Comparison of ENCODE assay signal across 13 mouse cellular contexts in the genomic region with DNA sequence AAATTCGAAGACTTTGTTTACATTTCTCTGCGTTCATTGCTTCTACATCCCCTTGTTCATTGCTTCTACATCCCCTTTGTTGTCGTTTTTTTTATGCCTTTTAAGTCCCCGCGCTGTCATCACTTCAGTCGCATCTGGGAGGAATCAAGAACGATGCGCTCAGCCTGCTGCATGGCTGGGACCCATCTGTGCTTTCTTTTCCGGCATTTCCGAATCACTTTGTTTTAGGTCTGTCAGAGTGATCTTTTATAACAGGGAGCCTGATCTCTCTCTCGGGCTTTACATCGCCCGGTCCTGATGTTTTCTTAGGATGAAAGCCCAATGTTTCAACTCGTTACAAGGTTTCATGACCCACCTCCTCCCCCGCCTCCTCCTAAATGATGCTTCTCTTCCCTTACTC. TPM values are rescaled to one million over a fixed set of nuclear protein-coding genes. Genes with fewer than 3 reads are reported as not detected.
DNase-seq lines count a peak whose midpoint lies in the region; ATAC-seq lines count a peak whose summit lies in the region.
"Had no signal": no experiment of that assay in that cellular context is flagged by ENCODE, and none has a peak within 500 bp of the region (broad histone marks: within the 10 kb centered on the region; RNA-seq: fewer than 3 reads in every experiment).

No protein-coding gene starts in this region.

- no peak overlapping the region for H3K9ac ChIP-seq in forebrain, embryonic 14.5 days (ENCODE audit: low read length)
- H3K9ac ChIP-seq in forebrain, embryonic 15.5 days (replicated peaks) = no peak overlapping the region
- H3K9ac ChIP-seq in midbrain, embryonic 16.5 days (ENCODE audit: low read depth, low read length) = no peak overlapping the region

- no peak for ATAC-seq in forebrain, embryonic 14.5 days
- no peak for ATAC-seq in forebrain, embryonic 15.5 days (replicated peaks)
- ATAC-seq in midbrain, embryonic 16.5 days = no peak
- ATAC-seq in monocyte, adult 5-6 weeks (replicated peaks; ENCODE audit: insufficient number of reproducible peaks, low FRiP score, low TSS enrichment, poor library complexity, severe bottlenecking) = no peak

- H3K27me3 ChIP-seq in forebrain, embryonic 14.5 days (replicated peaks; ENCODE audit: control insufficient read depth, insufficient read depth, low read length) = no peaks in the 10 kb centered on the region
- H3K27me3 ChIP-seq in forebrain, embryonic 15.5 days = no peaks in the 10 kb centered on the region
- H3K27me3 ChIP-seq in midbrain, embryonic 16.5 days (ENCODE audit: control insufficient read depth, insufficient read depth, low read depth, low read length) = no peaks in the 10 kb centered on the region

- H3K27ac ChIP-seq in forebrain, embryonic 14.5 days (ENCODE audit: low read depth, low read length) = no peak overlapping the region
- H3K27ac ChIP-seq in forebrain, embryonic 15.5 days (replicated peaks) = no peak overlapping the region
- no peak overlapping the region for H3K27ac ChIP-seq in midbrain, embryonic 16.5 days (ENCODE audit: low read length)

- 43% methylated on average over 15 of the region's 15 CpGs for WGBS in forebrain, embryonic 14.5 days
- WGBS in forebrain, embryonic 15.5 days = 35% methylated on average over 15 of the region's 15 CpGs
- WGBS in midbrain, embryonic 16.5 days = 34% methylated on average over 15 of the region's 15 CpGs

- no peaks in the 10 kb centered on the region for H3K4me1 ChIP-seq in forebrain, embryonic 14.5 days (ENCODE audit: control insufficient read depth, insufficient read depth, low read length)
- H3K4me1 ChIP-seq in forebrain, embryonic 15.5 days = no peaks in the 10 kb centered on the region
- H3K4me1 ChIP-seq in midbrain, embryonic 16.5 days (ENCODE audit: control insufficient read depth, insufficient read depth, low read length) = peaks cover 15% of the 10 kb centered on the region

- DNase-seq in forebrain, embryonic 14.5 days (ENCODE audit: low spot score) = peak; percentile 48
- DNase-seq in layer of hippocampus, postnatal 36 days = peak; percentile 9 to 24
- no peak for DNase-seq in layer of hippocampus, adult 9-11 months
- DNase-seq in forelimb bud, embryonic 11.5 days (ENCODE audit: low read depth, low spot score) = peak; percentile 61
- no peak for DNase-seq in adrenal gland, adult 2 months
- DNase-seq: left cerebral cortex, postnatal 4 days had no signal

- no peak overlapping the region for H3K4me2 ChIP-seq in forebrain, embryonic 14.5 days (ENCODE audit: low read length)
- no peak overlapping the region for H3K4me2 ChIP-seq in forebrain, embryonic 15.5 days (replicated peaks)
- peak overlapping the region; percentile 17 for H3K4me2 ChIP-seq in midbrain, embryonic 16.5 days (ENCODE audit: low read length)

- no peaks in the 10 kb centered on the region for H3K36me3 ChIP-seq in forebrain, embryonic 14.5 days (ENCODE audit: control insufficient read depth, insufficient read depth, low read length)
- no peaks in the 10 kb centered on the region for H3K36me3 ChIP-seq in forebrain, embryonic 15.5 days
- H3K36me3 ChIP-seq in midbrain, embryonic 16.5 days (ENCODE audit: control insufficient read depth, insufficient read depth, low read length) = no peaks in the 10 kb centered on the region

- H3K9me3 ChIP-seq in forebrain, embryonic 14.5 days (replicated peaks; ENCODE audit: control insufficient read depth, low read length) = no peaks in the 10 kb centered on the region
- no peaks in the 10 kb centered on the region for H3K9me3 ChIP-seq in forebrain, embryonic 15.5 days
- no peaks in the 10 kb centered on the region for H3K9me3 ChIP-seq in midbrain, embryonic 16.5 days (replicated peaks; ENCODE audit: control insufficient read depth, low read length, poor library complexity, severe bottlenecking)

- H3K4me3 ChIP-seq in forebrain, embryonic 14.5 days (ENCODE audit: low read depth, low read length) = no peak overlapping the region
- H3K4me3 ChIP-seq in forebrain, embryonic 15.5 days = no peak overlapping the region
- H3K4me3 ChIP-seq in midbrain, embryonic 16.5 days (ENCODE audit: low read depth, low read length) = no peak overlapping the region

RNA-seq across cellular contexts. Expression of a gene that starts 44.0 kb away (rescaled TPM):
- polyA plus RNA-seq in forebrain, embryonic 14.5 days (2014; fragmentation: Nextera tagmentation; extraction: Ambion mirVana) = not detected in 2 replicates
- not detected in 2 replicates for polyA plus RNA-seq in forebrain, embryonic 15.5 days (2015; fragmentation: Nextera tagmentation; extraction: Ambion mirVana)
- total RNA-seq in layer of hippocampus, postnatal 36 days (2021) = not detected
- polyA plus RNA-seq in midbrain, embryonic 16.5 days (2015; fragmentation: Nextera tagmentation; extraction: Ambion mirVana) = not detected in 2 replicates
- not detected in 3 replicates for total RNA-seq in monocyte, adult 5-6 weeks (2017)
- not detected for total RNA-seq in adrenal gland, adult 2 months (2021)
- not detected in 2 replicates for polyA plus RNA-seq in adrenal gland, adult 2 months (2012; rRNA removed)
- total RNA-seq: ES-E14; left cerebral cortex, postnatal 4 days; megakaryocyte progenitor cell, adult 5-6 weeks had no signal
- polyA plus RNA-seq: gonadal fat pad, adult 2 months; stomach, embryonic 16.5 days had no signal

Comparison
In these comparisons a context has a peak if more than half of its experiments do, and no peak if none do; other contexts are left out.
1. DNase-seq: peak in forebrain, embryonic 14.5 days (single experiment), layer of hippocampus, postnatal 36 days (2 of 2) and forelimb bud, embryonic 11.5 days (single experiment); none in layer of hippocampus, adult 9-11 months (single experiment) and adrenal gland, adult 2 months (single experiment).